Mouse (Mus musculus): ENCODE data around the gene Rps28. TPM values are rescaled to one million over a fixed set of nuclear protein-coding genes. Genes with fewer than 3 reads are reported as not detected.

Rps28 gene
- polyA plus RNA-seq, 1 experiment from 2014 or later, result 962 TPM

Other genes starting within 250 kb of the Rps28 start
- 51.4 and 53.7 TPM in 2 replicates for gene Zfp414, start 195.5 kb downstream of the Rps28 start, polyA plus RNA-seq (2015; fragmentation: Nextera tagmentation; extraction: Ambion mirVana)
- gene Pram1, start 186.5 kb downstream of the Rps28 start, polyA plus RNA-seq (2015; fragmentation: Nextera tagmentation; extraction: Ambion mirVana), result 0.65 and 0.68 TPM in 2 replicates
- gene Hnrnpm, start 137.7 kb downstream of the Rps28 start, polyA plus RNA-seq (2015; fragmentation: Nextera tagmentation; extraction: Ambion mirVana), result 379 and 395 TPM in 2 replicates
- gene March2, start 105.9 kb downstream of the Rps28 start, polyA plus RNA-seq (2015; fragmentation: Nextera tagmentation; extraction: Ambion mirVana), result 49.3 and 50.9 TPM in 2 replicates
- gene Rab11b, start 64.0 kb downstream of the Rps28 start, polyA plus RNA-seq (2015; fragmentation: Nextera tagmentation; extraction: Ambion mirVana), result 325 and 332 TPM in 2 replicates
- 53.8 and 55.9 TPM in 2 replicates for gene Angptl4, start 42.7 kb downstream of the Rps28 start, polyA plus RNA-seq (2015; fragmentation: Nextera tagmentation; extraction: Ambion mirVana)
- gene Kank3, start 14.0 kb downstream of the Rps28 start, polyA plus RNA-seq (2015; fragmentation: Nextera tagmentation; extraction: Ambion mirVana), result 27.6 and 29.1 TPM in 2 replicates
- gene Ndufa7, start within 50 bp of the Rps28 start, polyA plus RNA-seq (2015; fragmentation: Nextera tagmentation; extraction: Ambion mirVana), result 454 and 498 TPM in 2 replicates
- 67.0 and 69.7 TPM in 2 replicates for gene Cd320, start 18.5 kb upstream of the Rps28 start, polyA plus RNA-seq (2015; fragmentation: Nextera tagmentation; extraction: Ambion mirVana)
- not detected in 2 replicates for gene Gm7029, start 49.3 kb upstream of the Rps28 start, polyA plus RNA-seq (2015; fragmentation: Nextera tagmentation; extraction: Ambion mirVana)
- 8.1 and 10.0 TPM in 2 replicates for gene Kifc1, start 66.1 kb upstream of the Rps28 start, polyA plus RNA-seq (2015; fragmentation: Nextera tagmentation; extraction: Ambion mirVana)
- 0.27 and 0.55 TPM in 2 replicates for gene Platr17, start 80.6 kb upstream of the Rps28 start, polyA plus RNA-seq (2015; fragmentation: Nextera tagmentation; extraction: Ambion mirVana)
- 59.6 and 65.4 TPM in 2 replicates for gene Daxx, start 84.9 kb upstream of the Rps28 start, polyA plus RNA-seq (2015; fragmentation: Nextera tagmentation; extraction: Ambion mirVana)
- gene Tapbp, start 91.3 kb upstream of the Rps28 start, polyA plus RNA-seq (2015; fragmentation: Nextera tagmentation; extraction: Ambion mirVana), result 27.4 and 28.4 TPM in 2 replicates
- 16.3 and 16.6 TPM in 2 replicates for gene Zbtb22, start 91.3 kb upstream of the Rps28 start, polyA plus RNA-seq (2015; fragmentation: Nextera tagmentation; extraction: Ambion mirVana)
- gene Rgl2, start 105.0 kb upstream of the Rps28 start, polyA plus RNA-seq (2015; fragmentation: Nextera tagmentation; extraction: Ambion mirVana), result 54.2 and 59.2 TPM in 2 replicates
- 167 and 171 TPM in 2 replicates for gene Pfdn6, start 115.8 kb upstream of the Rps28 start, polyA plus RNA-seq (2015; fragmentation: Nextera tagmentation; extraction: Ambion mirVana)
- gene Wdr46, start 116.1 kb upstream of the Rps28 start, polyA plus RNA-seq (2015; fragmentation: Nextera tagmentation; extraction: Ambion mirVana), result 35.4 and 37.0 TPM in 2 replicates
- gene B3galt4, start 126.9 kb upstream of the Rps28 start, polyA plus RNA-seq (2015; fragmentation: Nextera tagmentation; extraction: Ambion mirVana), result 8.0 and 9.2 TPM in 2 replicates
- gene Vps52, start 131.2 kb upstream of the Rps28 start, polyA plus RNA-seq (2015; fragmentation: Nextera tagmentation; extraction: Ambion mirVana), result 46.8 and 49.4 TPM in 2 replicates
- 1,649 and 1,723 TPM in 2 replicates for gene Rps18, start 131.4 kb upstream of the Rps28 start, polyA plus RNA-seq (2015; fragmentation: Nextera tagmentation; extraction: Ambion mirVana)
- 7.3 and 12.2 TPM in 2 replicates for gene H2-K1, start 175.8 kb upstream of the Rps28 start, polyA plus RNA-seq (2015; fragmentation: Nextera tagmentation; extraction: Ambion mirVana)
- 19.1 and 19.8 TPM in 2 replicates for gene Ring1, start 200.1 kb upstream of the Rps28 start, polyA plus RNA-seq (2015; fragmentation: Nextera tagmentation; extraction: Ambion mirVana)
- 50.0 and 59.4 TPM in 2 replicates for gene H2-Ke6, start 203.5 kb upstream of the Rps28 start, polyA plus RNA-seq (2015; fragmentation: Nextera tagmentation; extraction: Ambion mirVana)
- 237 and 244 TPM in 2 replicates for gene Slc39a7, start 207.1 kb upstream of the Rps28 start, polyA plus RNA-seq (2015; fragmentation: Nextera tagmentation; extraction: Ambion mirVana)
- gene Rxrb, start 207.2 kb upstream of the Rps28 start, polyA plus RNA-seq (2015; fragmentation: Nextera tagmentation; extraction: Ambion mirVana), result 56.1 and 59.1 TPM in 2 replicates
- gene Col11a2, start 214.9 kb upstream of the Rps28 start, polyA plus RNA-seq (2015; fragmentation: Nextera tagmentation; extraction: Ambion mirVana), result 46.3 and 56.6 TPM in 2 replicates

Measured in limb, embryonic 13.5 days (tissue).